Mouse (Mus musculus): ENCODE data around the gene Sh3glb1. TPM values are rescaled to one million over a fixed set of nuclear protein-coding genes. Genes with fewer than 3 reads are reported as not detected.

The Sh3glb1 gene
- polyA plus RNA-seq, 1 experiment: 469 TPM

DNA sequence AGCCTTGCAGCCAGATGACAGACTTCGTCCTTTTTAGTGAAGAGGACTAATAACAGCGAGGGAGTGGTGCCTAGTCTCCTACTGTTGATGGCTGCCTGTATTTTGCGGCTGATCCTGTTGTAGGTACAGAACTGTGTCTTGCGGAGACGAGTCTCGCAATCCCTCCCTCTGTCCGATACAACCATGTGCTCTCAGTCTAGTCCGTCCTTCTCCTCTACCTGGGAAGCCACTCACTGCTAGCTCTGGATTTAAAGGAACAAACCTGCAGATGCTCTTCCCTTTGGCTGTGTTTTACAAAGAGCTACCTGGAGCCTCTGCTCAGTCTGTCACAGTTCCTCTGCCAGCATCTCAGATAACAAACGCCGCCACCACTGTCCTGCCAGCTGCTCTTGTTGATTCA is 26.1 kb downstream of the Sh3glb1 start:
- H3K36me3 ChIP-seq (ENCODE audit: control insufficient read depth, insufficient read depth, low read length): peaks cover 8% of the 10 kb centered on the region

DNA sequence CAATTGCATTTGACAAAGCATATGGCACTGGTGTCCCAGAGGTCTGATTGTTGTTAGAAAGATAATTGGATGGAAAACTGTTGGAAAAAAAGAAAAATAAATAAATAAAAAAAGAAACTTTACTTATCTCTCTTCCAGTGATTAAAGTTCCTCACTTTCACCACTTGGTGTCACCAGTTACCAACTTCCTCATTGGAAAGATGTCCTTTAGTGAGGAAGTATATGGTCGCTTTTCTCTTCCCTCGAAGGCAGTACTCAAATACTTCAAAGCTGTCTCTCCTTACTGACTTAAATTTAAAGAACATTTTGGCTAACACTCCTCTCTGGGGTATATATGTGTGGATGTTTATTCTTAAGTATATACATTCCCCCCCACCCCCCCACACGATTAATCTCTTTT is 28.1 kb downstream of the Sh3glb1 start:
- H3K27ac ChIP-seq (ENCODE audit: control insufficient read depth, insufficient read depth, low read depth, low read length): no peak overlapping the region
- no peak overlapping the region for H3K4me3 ChIP-seq (ENCODE audit: control insufficient read depth, low read depth, low read length)
- no peaks in the 10 kb centered on the region for H3K27me3 ChIP-seq (ENCODE audit: control insufficient read depth, insufficient read depth, low read length)
- peaks cover 8% of the 10 kb centered on the region for H3K36me3 ChIP-seq (ENCODE audit: control insufficient read depth, insufficient read depth, low read length)
- H3K4me1 ChIP-seq (ENCODE audit: control insufficient read depth, insufficient read depth, low read length): peaks cover 3% of the 10 kb centered on the region
- no peak for TF ChIP-seq CTCF (IDR thresholded peaks at IDR 0.05; ENCODE audit: control insufficient read depth, insufficient read depth, insufficient replicate concordance, low read depth, low read length)
- no peak for TF ChIP-seq POLR2A (IDR thresholded peaks at IDR 0.05; ENCODE audit: control insufficient read depth, low read depth, low read length)

More for the DNA sequence above, 26.1 kb downstream of the Sh3glb1 start:
- no peak for TF ChIP-seq CTCF (IDR thresholded peaks at IDR 0.05; ENCODE audit: control insufficient read depth, insufficient read depth, insufficient replicate concordance, low read depth, low read length)
- no peak for TF ChIP-seq POLR2A (IDR thresholded peaks at IDR 0.05; ENCODE audit: control insufficient read depth, low read depth, low read length)
- H3K4me1 ChIP-seq (ENCODE audit: control insufficient read depth, insufficient read depth, low read length): no peaks in the 10 kb centered on the region; the same call in 1 of the 2 replicates
- no peak overlapping the region for H3K4me3 ChIP-seq (ENCODE audit: control insufficient read depth, low read depth, low read length)
- no peak overlapping the region for H3K27ac ChIP-seq (ENCODE audit: control insufficient read depth, insufficient read depth, low read depth, low read length)
- no peaks in the 10 kb centered on the region for H3K27me3 ChIP-seq (ENCODE audit: control insufficient read depth, insufficient read depth, low read length)

DNA sequence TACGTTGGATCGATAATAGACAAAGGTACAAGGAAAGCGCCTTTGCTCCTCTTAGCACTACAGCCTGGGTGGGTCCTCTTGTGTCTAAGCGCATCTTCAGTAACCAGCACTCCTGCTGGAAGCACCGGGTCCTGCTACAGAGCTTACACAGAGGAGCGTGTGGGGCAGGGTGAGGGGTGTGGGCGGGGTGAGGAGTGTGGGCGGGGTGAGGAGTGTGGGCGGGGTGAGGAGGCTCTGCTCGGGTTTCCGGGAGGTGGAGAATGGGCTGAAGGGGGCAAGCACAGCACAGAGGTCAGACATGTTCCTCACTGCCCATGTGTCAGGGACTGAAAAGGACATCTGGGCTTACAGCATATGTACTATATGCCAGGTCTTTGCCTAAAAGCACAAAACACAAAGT is 30.9 kb downstream of the Sh3glb1 start:
- Histone ChIP-seq H3K27ac (ENCODE audit: control insufficient read depth, insufficient read depth, low read depth, low read length) (no peak overlapping the region), H3K4me1 (ENCODE audit: control insufficient read depth, insufficient read depth, low read length) (peaks cover 3% of the 10 kb centered on the region), H3K27me3 (ENCODE audit: control insufficient read depth, insufficient read depth, low read length) (no peaks in the 10 kb centered on the region), H3K4me3 (ENCODE audit: control insufficient read depth, low read depth, low read length) (no peak overlapping the region), H3K36me3 (ENCODE audit: control insufficient read depth, insufficient read depth, low read length) (no peaks in the 10 kb centered on the region; the same call in 1 of the 2 replicates)
- TF ChIP-seq CTCF (IDR thresholded peaks at IDR 0.05; ENCODE audit: control insufficient read depth, insufficient read depth, insufficient replicate concordance, low read depth, low read length) (no peak), POLR2A (IDR thresholded peaks at IDR 0.05; ENCODE audit: control insufficient read depth, low read depth, low read length) (no peak)

DNA sequence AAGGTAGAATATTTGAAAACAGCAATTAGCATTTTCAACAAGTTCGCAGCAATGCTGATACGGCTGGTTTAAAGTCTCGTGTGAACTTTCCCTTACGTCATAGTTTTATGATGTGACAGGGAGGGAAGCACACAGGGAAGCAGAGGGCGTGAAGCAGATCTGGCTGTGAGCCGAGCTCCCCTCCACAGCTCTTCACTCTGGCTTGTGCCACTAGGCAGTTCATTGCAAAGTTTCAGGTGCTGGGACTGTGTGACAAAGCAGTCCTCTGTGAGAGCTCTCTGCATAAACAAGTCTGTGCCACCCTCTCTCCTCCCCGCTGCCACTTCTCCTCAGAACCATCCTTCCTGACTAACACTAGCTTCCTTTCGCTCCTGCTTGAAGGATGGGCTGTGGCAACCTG is 31.9 kb downstream of the Sh3glb1 start:
- H3K27me3 ChIP-seq (ENCODE audit: control insufficient read depth, insufficient read depth, low read length): no peaks in the 10 kb centered on the region
- TF ChIP-seq POLR2A (IDR thresholded peaks at IDR 0.05; ENCODE audit: control insufficient read depth, low read depth, low read length) (no peak), CTCF (IDR thresholded peaks at IDR 0.05; ENCODE audit: control insufficient read depth, insufficient read depth, insufficient replicate concordance, low read depth, low read length) (no peak)
- no peak overlapping the region for H3K4me3 ChIP-seq (ENCODE audit: control insufficient read depth, low read depth, low read length)
- no peaks in the 10 kb centered on the region; the same call in 1 of the 2 replicates for H3K36me3 ChIP-seq (ENCODE audit: control insufficient read depth, insufficient read depth, low read length)
- H3K4me1 ChIP-seq (ENCODE audit: control insufficient read depth, insufficient read depth, low read length): peaks cover 3% of the 10 kb centered on the region
- H3K27ac ChIP-seq (ENCODE audit: control insufficient read depth, insufficient read depth, low read depth, low read length): no peak overlapping the region

DNA sequence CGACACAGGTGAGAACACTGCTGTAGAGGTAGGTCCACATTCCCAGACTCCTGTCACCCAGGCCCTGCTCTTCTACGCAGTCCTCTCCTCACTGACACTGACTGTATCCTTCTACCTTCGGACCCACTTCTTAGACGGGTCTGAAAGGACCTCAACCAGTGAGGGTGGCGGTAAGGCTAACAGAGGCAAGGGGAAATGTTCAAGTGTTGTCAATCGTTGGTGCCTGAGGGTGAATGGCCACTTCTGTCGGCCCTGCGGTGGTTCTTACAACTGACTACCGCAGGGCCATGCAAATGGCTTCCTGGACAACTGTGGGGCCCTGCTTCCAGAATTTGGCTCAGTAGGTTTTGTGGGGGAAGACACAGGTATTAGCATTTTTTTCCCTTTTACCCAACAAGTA is 32.5 kb downstream of the Sh3glb1 start:
- peaks cover 3% of the 10 kb centered on the region for H3K4me1 ChIP-seq (ENCODE audit: control insufficient read depth, insufficient read depth, low read length)
- H3K27ac ChIP-seq (ENCODE audit: control insufficient read depth, insufficient read depth, low read depth, low read length): peak overlapping the region; percentile 78
- no peak overlapping the region for H3K4me3 ChIP-seq (ENCODE audit: control insufficient read depth, low read depth, low read length)
- H3K36me3 ChIP-seq (ENCODE audit: control insufficient read depth, insufficient read depth, low read length): no peaks in the 10 kb centered on the region; the same call in 1 of the 2 replicates
- no peak for TF ChIP-seq POLR2A (IDR thresholded peaks at IDR 0.05; ENCODE audit: control insufficient read depth, low read depth, low read length)
- TF ChIP-seq CTCF (IDR thresholded peaks at IDR 0.05; ENCODE audit: control insufficient read depth, insufficient read depth, insufficient replicate concordance, low read depth, low read length): no peak
- H3K27me3 ChIP-seq (ENCODE audit: control insufficient read depth, insufficient read depth, low read length): no peaks in the 10 kb centered on the region

DNA sequence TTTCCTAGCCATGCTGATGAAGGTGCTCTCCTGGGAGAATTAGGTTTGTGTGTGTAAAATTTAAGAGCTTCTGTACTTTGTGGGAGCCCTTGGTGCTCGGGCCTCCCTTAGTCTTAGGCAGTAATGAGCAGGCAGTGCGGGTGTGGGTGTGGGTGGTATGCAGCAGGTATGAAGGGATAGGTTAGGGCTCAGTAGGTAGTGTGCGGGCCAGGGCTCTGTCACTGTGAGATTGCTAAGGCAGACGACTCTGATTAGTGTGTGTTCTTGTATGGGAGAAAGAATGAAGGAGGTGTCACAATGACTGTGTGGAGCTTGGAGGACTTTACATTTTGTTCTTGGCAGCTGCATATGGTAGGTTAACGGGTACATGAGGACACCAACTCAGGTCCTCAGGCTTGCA is 34.0 kb downstream of the Sh3glb1 start:
- no peaks in the 10 kb centered on the region; the same call in 1 of the 2 replicates for H3K36me3 ChIP-seq (ENCODE audit: control insufficient read depth, insufficient read depth, low read length)
- no peak for TF ChIP-seq CTCF (IDR thresholded peaks at IDR 0.05; ENCODE audit: control insufficient read depth, insufficient read depth, insufficient replicate concordance, low read depth, low read length)
- no peak for TF ChIP-seq POLR2A (IDR thresholded peaks at IDR 0.05; ENCODE audit: control insufficient read depth, low read depth, low read length)
- H3K27me3 ChIP-seq (ENCODE audit: control insufficient read depth, insufficient read depth, low read length): no peaks in the 10 kb centered on the region
- no peak overlapping the region for H3K27ac ChIP-seq (ENCODE audit: control insufficient read depth, insufficient read depth, low read depth, low read length)
- no peak overlapping the region for H3K4me3 ChIP-seq (ENCODE audit: control insufficient read depth, low read depth, low read length)
- peaks cover 3% of the 10 kb centered on the region for H3K4me1 ChIP-seq (ENCODE audit: control insufficient read depth, insufficient read depth, low read length)

DNA sequence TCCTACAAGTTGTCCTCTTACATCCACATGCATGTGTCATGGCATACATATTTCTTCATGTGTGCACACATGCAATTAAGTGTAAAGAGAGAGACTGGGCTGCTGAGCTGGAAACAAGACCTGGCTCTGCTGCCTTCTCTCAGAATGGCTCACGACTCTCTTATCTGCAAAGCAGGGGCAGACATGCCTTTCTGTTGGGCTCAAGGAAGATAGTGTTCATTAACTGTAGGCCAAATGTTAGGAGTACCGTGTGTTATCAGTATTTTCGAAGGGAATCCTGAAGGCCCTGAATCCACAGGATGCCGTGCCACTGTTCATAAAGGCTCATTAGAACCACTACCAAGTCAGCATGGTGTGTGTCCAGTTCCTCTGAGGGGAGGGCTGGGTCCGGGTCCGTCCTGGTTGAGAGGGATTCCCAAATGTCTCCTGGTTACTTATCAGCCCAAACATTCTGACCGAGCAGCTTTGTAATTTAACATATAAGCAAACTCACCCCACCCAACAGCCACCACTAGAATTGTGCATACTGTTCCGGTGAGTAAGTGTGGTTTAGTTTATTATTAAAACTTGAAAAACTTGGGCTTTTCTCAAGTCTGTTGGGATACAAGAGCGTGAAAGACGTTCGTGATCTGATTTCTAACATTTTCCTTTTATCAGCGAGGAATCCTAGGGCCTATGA is 36.9 kb downstream of the Sh3glb1 start:
- Histone ChIP-seq H3K27ac (ENCODE audit: control insufficient read depth, insufficient read depth, low read depth, low read length) (no peak overlapping the region), H3K4me1 (ENCODE audit: control insufficient read depth, insufficient read depth, low read length) (peaks cover 5% of the 10 kb centered on the region), H3K4me3 (ENCODE audit: control insufficient read depth, low read depth, low read length) (no peak overlapping the region), H3K36me3 (ENCODE audit: control insufficient read depth, insufficient read depth, low read length) (no peaks in the 10 kb centered on the region; the same call in 1 of the 2 replicates), H3K27me3 (ENCODE audit: control insufficient read depth, insufficient read depth, low read length) (no peaks in the 10 kb centered on the region)
- TF ChIP-seq POLR2A (IDR thresholded peaks at IDR 0.05; ENCODE audit: control insufficient read depth, low read depth, low read length): no peak
- TF ChIP-seq CTCF (IDR thresholded peaks at IDR 0.05; ENCODE audit: control insufficient read depth, insufficient read depth, insufficient replicate concordance, low read depth, low read length): no peak
